Mouse (Mus musculus) CH12.LX (cell line): ENCODE data around the gene Ssh3. TPM values are rescaled to one million over a fixed set of nuclear protein-coding genes. Genes with fewer than 3 reads are reported as not detected.

Experiments used
- DNase-seq: peaks from one replicate; pipeline ENCODE4 v3.0.0-alpha.2; 2013; ENCODE audit errors: extremely low read depth
- H3K27ac ChIP-seq: 2 replicates; pipeline ENCODE4 v1.5.1; 2012; ENCODE audit warnings: low read depth, mild to moderate bottlenecking, control low read depth, moderate library complexity; ENCODE audit not compliant: insufficient read depth
- H3K27me3 ChIP-seq: replicated peaks from 2 replicates; pipeline ENCODE3; 2012; ENCODE audit warnings: inconsistent platforms
- H3K36me3 ChIP-seq, 2 experiments: replicated peaks in 1 of 2; 2 replicates each; pipeline versions ENCODE3 to v1.6.1; 2012; ENCODE audit warnings: inconsistent platforms in 1 of 2, low read length in 1 of 2, mild to moderate bottlenecking in 1 of 2, mixed read lengths in 1 of 2, moderate library complexity in 1 of 2; ENCODE audit not compliant: control insufficient read depth in 1 of 2, insufficient read depth in 1 of 2
- H3K4me1 ChIP-seq, 2 experiments: 2 replicates each; pipeline ENCODE4 v1.6.1; 2012; ENCODE audit warnings: inconsistent platforms in 1 of 2, moderate library complexity in 1 of 2; ENCODE audit not compliant: insufficient read depth in 2 of 2, control insufficient read depth in 1 of 2
- H3K4me2 ChIP-seq: 2 replicates; pipeline ENCODE4 v1.6.1; 2012; ENCODE audit warnings: low read depth, mild to moderate bottlenecking, control low read depth; ENCODE audit not compliant: poor library complexity, insufficient read depth, severe bottlenecking
- H3K4me3 ChIP-seq, 3 experiments: fragments of 150-350 bp in 1 of 3; sonication (generic) in 1 of 3; replicated peaks in 1 of 3; 2 replicates each; pipeline versions ENCODE3 to v1.5.1; 2011 to 2012; ENCODE audit warnings: low read depth in 2 of 3, low read length in 2 of 3, mild to moderate bottlenecking in 2 of 3, moderate library complexity in 2 of 3, control low read depth in 1 of 3, improper control_type of control experiment in 1 of 3, inconsistent platforms in 1 of 3, mixed read lengths in 1 of 3; ENCODE audit not compliant: poor library complexity in 1 of 3
- H3K79me2 ChIP-seq: replicated peaks from 2 replicates; pipeline ENCODE4 v1.6.1; 2012; ENCODE audit warnings: mild to moderate bottlenecking, moderate library complexity; ENCODE audit not compliant: control insufficient read depth, poor library complexity, insufficient read depth, severe bottlenecking; ENCODE audit errors: extremely low read depth
- H3K9ac ChIP-seq: 2 replicates; pipeline ENCODE4 v1.6.1; 2012; ENCODE audit warnings: low read depth, mild to moderate bottlenecking, control low read depth, moderate library complexity; ENCODE audit not compliant: insufficient read depth
- H3K9me3 ChIP-seq: replicated peaks from 2 replicates; pipeline ENCODE3; 2012; ENCODE audit warnings: low read length, inconsistent platforms, mixed read lengths
- BHLHE40 ChIP-seq: IDR thresholded peaks from 2 replicates; pipeline ENCODE4 v1.6.1; 2011; ENCODE audit warnings: mild to moderate bottlenecking, low read depth, low read length, improper control_type of control experiment
- CHD1 ChIP-seq: IDR thresholded peaks from 2 replicates; pipeline ENCODE4 v1.6.1; 2012; ENCODE audit warnings: low read depth, low read length, improper control_type of control experiment, inconsistent platforms
- CHD2 ChIP-seq: IDR thresholded peaks from 2 replicates; pipeline ENCODE4 v1.6.1; 2011; ENCODE audit warnings: low read length, improper control_type of control experiment
- CTCF ChIP-seq, 2 experiments: IDR thresholded peaks in 1 of 2; conservative IDR thresholded peaks in 1 of 2; 2 replicates each; pipeline ENCODE4 v1.5.1; 2011 to 2012; ENCODE audit warnings: low read depth in 2 of 2, low read length in 2 of 2, improper control_type of control experiment in 1 of 2, inconsistent platforms in 1 of 2, mild to moderate bottlenecking in 1 of 2, moderate library complexity in 1 of 2
- E2F4 ChIP-seq: IDR thresholded peaks from 2 replicates; pipeline ENCODE4 v1.6.1; 2011; ENCODE audit warnings: low read depth, low read length, improper control_type of control experiment; ENCODE audit not compliant: insufficient replicate concordance
- ELF1 ChIP-seq: IDR thresholded peaks from 2 replicates; pipeline ENCODE4 v1.6.1; 2014; ENCODE audit warnings: low read depth, mild to moderate bottlenecking, inconsistent platforms, low read length, improper control_type of control experiment
- EP300 ChIP-seq: IDR thresholded peaks from 2 replicates; pipeline ENCODE4 v1.6.1; 2011; ENCODE audit warnings: low read length, improper control_type of control experiment
- ETS1 ChIP-seq: conservative IDR thresholded peaks from 2 replicates; pipeline ENCODE4 v1.6.1; 2012; ENCODE audit warnings: low read depth, mild to moderate bottlenecking, inconsistent platforms, low read length, improper control_type of control experiment, moderate library complexity
- GABPA ChIP-seq: IDR thresholded peaks from 2 replicates; pipeline ENCODE4 v1.6.1; 2012; ENCODE audit warnings: low read depth, low read length, improper control_type of control experiment, inconsistent platforms; ENCODE audit not compliant: insufficient replicate concordance
- HCFC1 ChIP-seq: IDR thresholded peaks from 2 replicates; pipeline ENCODE4 v1.6.1; 2012; ENCODE audit warnings: low read depth, mild to moderate bottlenecking, inconsistent platforms, low read length, improper control_type of control experiment
- IRF4 ChIP-seq: IDR thresholded peaks from 2 replicates; pipeline ENCODE4 v1.6.1; 2014; ENCODE audit warnings: low read depth, mild to moderate bottlenecking, inconsistent platforms, low read length, improper control_type of control experiment
- JUN ChIP-seq: IDR thresholded peaks from 2 replicates; pipeline ENCODE4 v1.6.1; 2011; ENCODE audit warnings: low read depth, mild to moderate bottlenecking, low read length, improper control_type of control experiment, moderate library complexity; ENCODE audit not compliant: insufficient read depth
- JUND ChIP-seq: conservative IDR thresholded peaks from 2 replicates; pipeline ENCODE4 v1.6.1; 2011; ENCODE audit warnings: low read depth, low read length, improper control_type of control experiment
- KAT2A ChIP-seq: IDR thresholded peaks from 2 replicates; pipeline ENCODE4 v1.6.1; 2012; ENCODE audit warnings: low read length, improper control_type of control experiment, inconsistent platforms; ENCODE audit not compliant: insufficient replicate concordance
- MAFK ChIP-seq: IDR thresholded peaks from 2 replicates; pipeline ENCODE4 v1.6.1; 2011; ENCODE audit warnings: low read length, improper control_type of control experiment; ENCODE audit not compliant: insufficient replicate concordance
- MAX ChIP-seq: IDR thresholded peaks from 2 replicates; pipeline ENCODE4 v1.6.1; 2011; ENCODE audit warnings: low read length, improper control_type of control experiment
- MAZ ChIP-seq: IDR thresholded peaks from 2 replicates; pipeline ENCODE4 v1.6.1; 2012; ENCODE audit warnings: low read depth, mild to moderate bottlenecking, inconsistent platforms, low read length, improper control_type of control experiment, moderate library complexity
- MEF2A ChIP-seq: IDR thresholded peaks from 2 replicates; pipeline ENCODE4 v1.6.1; 2014; ENCODE audit warnings: low read depth, mild to moderate bottlenecking, inconsistent platforms, low read length, improper control_type of control experiment, borderline replicate concordance
- MXI1 ChIP-seq: IDR thresholded peaks from 2 replicates; pipeline ENCODE4 v1.6.1; 2011; ENCODE audit warnings: mild to moderate bottlenecking, low read depth, low read length, improper control_type of control experiment
- MYC ChIP-seq: IDR thresholded peaks from 2 replicates; pipeline ENCODE4 v1.6.1; 2011; ENCODE audit warnings: low read depth, mild to moderate bottlenecking, improper control_type of control experiment, low read length
- NELFE ChIP-seq: IDR thresholded peaks from 2 replicates; pipeline ENCODE4 v1.6.1; 2011; ENCODE audit warnings: low read depth, low read length, improper control_type of control experiment
- NRF1 ChIP-seq: IDR thresholded peaks from 2 replicates; pipeline ENCODE4 v1.6.1; 2014; ENCODE audit warnings: low read depth, mild to moderate bottlenecking, inconsistent platforms, low read length, improper control_type of control experiment, moderate library complexity
- PAX5 ChIP-seq: IDR thresholded peaks from 2 replicates; pipeline ENCODE4 v1.6.1; 2012; ENCODE audit warnings: low read length, inconsistent platforms, mixed read lengths
- POLR2A ChIP-seq: IDR thresholded peaks from 2 replicates; pipeline ENCODE4 v1.6.1; 2011; ENCODE audit warnings: low read depth, mild to moderate bottlenecking, improper control_type of control experiment, low read length
- POLR2AphosphoS2 ChIP-seq: IDR thresholded peaks from 2 replicates; pipeline ENCODE4 v1.6.1; 2011; ENCODE audit warnings: low read depth, low read length, improper control_type of control experiment
- RAD21 ChIP-seq: IDR thresholded peaks from 2 replicates; pipeline ENCODE4 v1.6.1; 2011; ENCODE audit warnings: low read depth, mild to moderate bottlenecking, low read length, improper control_type of control experiment, moderate library complexity
- RCOR1 ChIP-seq: conservative IDR thresholded peaks from 2 replicates; pipeline ENCODE4 v1.6.1; 2012; ENCODE audit warnings: low read depth, mild to moderate bottlenecking, inconsistent platforms, low read length, improper control_type of control experiment
- SIN3A ChIP-seq: IDR thresholded peaks from 2 replicates; pipeline ENCODE4 v1.6.1; 2012; ENCODE audit warnings: low read length, improper control_type of control experiment, inconsistent platforms
- SMC3 ChIP-seq: IDR thresholded peaks from 2 replicates; pipeline ENCODE4 v1.6.1; 2011; ENCODE audit warnings: low read depth, low read length, improper control_type of control experiment
- TBP ChIP-seq: conservative IDR thresholded peaks from 2 replicates; pipeline ENCODE4 v1.6.1; 2011; ENCODE audit warnings: low read depth, low read length, improper control_type of control experiment
- TCF12 ChIP-seq: IDR thresholded peaks from 2 replicates; pipeline ENCODE4 v1.6.1; 2014; ENCODE audit warnings: low read depth, mild to moderate bottlenecking, inconsistent platforms, low read length, improper control_type of control experiment
- UBTF ChIP-seq: IDR thresholded peaks from 2 replicates; pipeline ENCODE4 v1.6.1; 2012; ENCODE audit warnings: low read depth, mild to moderate bottlenecking, inconsistent platforms, low read length, improper control_type of control experiment, moderate library complexity
- USF1 ChIP-seq: IDR thresholded peaks from 2 replicates; pipeline ENCODE4 v1.6.1; 2014; ENCODE audit warnings: low read depth, mild to moderate bottlenecking, inconsistent platforms, low read length, improper control_type of control experiment
- USF2 ChIP-seq: conservative IDR thresholded peaks from 2 replicates; pipeline ENCODE4 v1.6.1; 2011; ENCODE audit warnings: low read depth, low read length, improper control_type of control experiment
- ZC3H11A ChIP-seq: IDR thresholded peaks from 2 replicates; pipeline ENCODE4 v1.6.1; 2012; ENCODE audit warnings: low read depth, mild to moderate bottlenecking, inconsistent platforms, low read length, improper control_type of control experiment
- ZKSCAN1 ChIP-seq: IDR thresholded peaks from 2 replicates; pipeline ENCODE4 v1.6.1; 2012; ENCODE audit warnings: low read depth, inconsistent platforms, low read length, improper control_type of control experiment, borderline replicate concordance
- ZMIZ1 ChIP-seq: IDR thresholded peaks from 2 replicates; pipeline ENCODE4 v1.6.1; 2012; ENCODE audit warnings: low read depth, mild to moderate bottlenecking, inconsistent platforms, low read length, improper control_type of control experiment
- ZNF384 ChIP-seq: IDR thresholded peaks from 2 replicates; pipeline ENCODE4 v1.6.1; 2012; ENCODE audit warnings: low read depth, low read length, improper control_type of control experiment, inconsistent platforms
- dilution Hi-C: fragments of 300-500 bp; cut with MboI; formaldehyde crosslinking; loops from 2 replicates; pipeline ENCODE4 v1.14.3; 2020; ENCODE audit warnings: low sequenced_read_pairs; ENCODE audit not compliant: extremely low pct_unique_long_range_greater_than_20kb, extremely low pct_ligation_motif_present
- in situ Hi-C: fragments of 300-500 bp; cut with MboI; formaldehyde crosslinking; loops from 3 replicates; pipeline ENCODE4 v1.14.3; 2019; ENCODE audit warnings: low sequenced_read_pairs, low pct_ligation_motif_present, low pct_unique_long_range_greater_than_20kb, mixed read lengths
- polyA plus RNA-seq: library from polyadenylated mRNA; unstranded; fragments of >175 nt; gene quantifications from 2 replicates; pipeline ENCODE4 v1.2.1, GENCODE M21; 2012; ENCODE audit warnings: low read depth; ENCODE audit not compliant: insufficient read length
- total RNA-seq, 2 experiments: library from RNA; depleted of rRNA; stranded (reverse); fragments of 300-350 nt in 1 of 2; fragments of >200 nt in 1 of 2; gene quantifications; 2 replicates each; pipeline ENCODE4 v1.2.3; 2012 to 2014

Gene Ssh3
- total and polyA plus RNA-seq, 3 experiments = 5.6 to 30.0 (median 12.3) TPM

GRCm38 (mm10) chr19:4304871-4305321 lies 35.9 kb upstream of the Ssh3 start:
- H3K36me3 ChIP-seq = peaks cover 8 to 21% of the 10 kb centered on the region in 2 experiments
- peak overlapping the region; percentile 87 to 98 (median 89) for H3K4me3 ChIP-seq
- no peaks in the 10 kb centered on the region for H3K9me3 ChIP-seq
- H3K27me3 ChIP-seq = no peaks in the 10 kb centered on the region
- dilution Hi-C loops (no loop called here), in situ Hi-C loops (loop anchor here (5.0 kb wide), 1 partner anchor 48 kb away; no protein-coding TSS in a partner anchor)
- peaks cover 51% of the 10 kb centered on the region for H3K79me2 ChIP-seq
- H3K27ac ChIP-seq = peak overlapping the region; percentile 99
- peak; percentile 86 for DNase-seq
- H3K9ac ChIP-seq = peak overlapping the region; percentile 100
- TF ChIP-seq TBP = peak; percentile 64; the same call in 1 of the 2 replicates
- peak; percentile 85; the same call in 1 of the 2 replicates for TF ChIP-seq MEF2A
- peak; percentile 90 for TF ChIP-seq MAZ
- TF ChIP-seq POLR2A = peak; percentile 60
- TF ChIP-seq ZMIZ1 = peak; percentile 60
- peak in 1 of 2 experiments; percentile 5; a peak in 1 of 4 replicates for TF ChIP-seq CTCF (conservative IDR thresholded peaks at IDR 0.05 in 1 of 2, IDR thresholded peaks at IDR 0.05 in 1 of 2; ENCODE audit: low read depth in 2 of 2, low read length in 2 of 2)
- TF ChIP-seq CHD1 = peak; percentile 83; the same call in 1 of the 2 replicates
- TF ChIP-seq HCFC1 = no peak
- TF ChIP-seq ELF1 = peak; percentile 28; the same call in 1 of the 2 replicates
- no peak for TF ChIP-seq ZC3H11A
- peak; percentile 80 for TF ChIP-seq JUN
- peak; percentile 76 for TF ChIP-seq MAX
- TF ChIP-seq PAX5 = no peak
- TF ChIP-seq NRF1 = no peak
- TF ChIP-seq ZKSCAN1 = no peak
- no peak for TF ChIP-seq GABPA
- peak; percentile 69 for TF ChIP-seq MXI1
- TF ChIP-seq USF2 = no peak
- no peak for TF ChIP-seq MAFK
- peak; percentile 93 for TF ChIP-seq ETS1
- TF ChIP-seq JUND = peak; percentile 69
- TF ChIP-seq USF1 = no peak
- TF ChIP-seq RAD21 = no peak; the same call in 1 of the 2 replicates
- no peak for TF ChIP-seq ZNF384
- TF ChIP-seq TCF12 = peak; percentile 97
- TF ChIP-seq EP300 = peak; percentile 86
- TF ChIP-seq NELFE = peak; percentile 45
- no peak for TF ChIP-seq KAT2A
- peak; percentile 53; the same call in 1 of the 2 replicates for TF ChIP-seq SIN3A
- peak; percentile 70 for TF ChIP-seq BHLHE40
- TF ChIP-seq CHD2 = peak; percentile 73
- peak; percentile 72 for TF ChIP-seq MYC
- TF ChIP-seq UBTF = peak; percentile 49
- TF ChIP-seq RCOR1 = no peak; the same call in 1 of the 2 replicates
- TF ChIP-seq SMC3 = no peak
- peak; percentile 28; the same call in 1 of the 2 replicates for TF ChIP-seq POLR2AphosphoS2
- no peak for TF ChIP-seq E2F4
- TF ChIP-seq IRF4 = peak; percentile 90
- peak overlapping the region; percentile 69 for H3K4me2 ChIP-seq
- peaks cover 21 to 60% of the 10 kb centered on the region in 2 experiments for H3K4me1 ChIP-seq
